Mouse (Mus musculus): Measurements from ENCODE around the gene Cxcl2. TPM values are rescaled to one million over a fixed set of nuclear protein-coding genes. Genes with fewer than 3 reads are reported as not detected.

The Cxcl2 gene
- polyA plus RNA-seq, 2 experiments: 0.65 TPM; not detected in 1

DNA sequence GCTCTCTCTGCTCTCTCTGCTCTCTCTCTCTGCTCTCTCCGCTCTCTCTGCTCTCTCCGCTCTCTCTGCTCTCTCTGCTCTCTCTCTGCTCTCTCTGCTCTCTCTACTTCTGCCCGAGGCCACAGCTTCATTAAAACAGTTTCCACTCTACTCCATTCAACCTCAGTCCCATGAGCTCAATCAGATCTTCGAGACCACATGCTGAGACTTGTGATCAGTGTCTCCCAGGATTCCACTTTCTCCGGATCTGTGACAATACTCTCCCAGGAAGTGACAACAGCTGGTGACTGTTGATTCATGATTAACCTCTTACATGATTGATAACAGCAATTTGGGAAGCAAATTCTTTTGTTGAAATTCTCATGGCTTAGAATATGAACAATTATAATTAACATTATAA is 21.5 kb upstream of the Cxcl2 start:
- ATAC-seq (ENCODE audit: low FRiP score, low read depth) (no peak), DNase-seq (ENCODE audit: low spot score) (no peak)
- Histone ChIP-seq H3K9me3 (ENCODE audit: control insufficient read depth, low read length) (no peaks in the 10 kb centered on the region), H3K9ac (ENCODE audit: low read depth, low read length, severe bottlenecking) (no peak overlapping the region), H3K4me2 (replicated peaks; ENCODE audit: low read depth, low read length, severe bottlenecking) (no peak overlapping the region), H3K4me3 (replicated peaks; ENCODE audit: low read length) (no peak overlapping the region), H3K4me1 (ENCODE audit: control insufficient read depth, insufficient read depth, low read length) (no peaks in the 10 kb centered on the region), H3K27me3 (ENCODE audit: control insufficient read depth, insufficient read depth, low read length) (no peaks in the 10 kb centered on the region), H3K27ac (replicated peaks; ENCODE audit: low read depth, low read length) (no peak overlapping the region), H3K36me3 (ENCODE audit: control insufficient read depth, insufficient read depth, low read length) (no peaks in the 10 kb centered on the region)
- WGBS: 85% methylated on average over 5 of the region's 5 CpGs
- no peak for TF ChIP-seq POLR2A (IDR thresholded peaks at IDR 0.05; ENCODE audit: borderline replicate concordance, extremely low read depth, insufficient read depth, insufficient read length)

DNA sequence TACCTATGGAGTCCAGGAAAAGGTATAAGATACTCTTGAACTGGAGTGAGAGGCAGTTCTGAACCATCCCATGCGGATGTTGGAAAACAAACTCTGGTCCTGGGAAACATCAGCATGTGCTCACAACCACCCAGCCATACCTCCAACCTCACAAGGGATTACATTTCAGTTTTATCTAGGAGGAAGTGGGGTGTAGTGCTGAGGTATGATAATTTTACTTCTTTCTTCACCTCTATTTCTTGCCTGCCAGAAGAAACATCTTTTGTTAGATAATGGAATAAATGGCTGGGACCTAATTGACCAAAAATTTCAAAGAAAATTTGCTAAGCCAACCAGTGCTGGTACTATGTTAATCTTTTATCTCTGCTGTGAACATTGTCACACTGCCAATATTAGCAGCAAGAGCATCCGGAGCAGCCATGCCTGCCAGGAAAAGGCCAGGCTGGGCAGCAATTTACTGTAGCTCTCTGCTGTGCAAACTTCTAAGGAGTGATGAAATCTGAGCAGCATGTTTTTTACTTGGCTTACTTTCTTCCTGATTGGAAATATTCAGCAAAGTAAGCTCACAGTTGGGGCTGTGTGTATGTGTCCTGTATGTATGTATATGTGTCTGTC is 18.9 kb upstream of the Cxcl2 start:
- ATAC-seq (ENCODE audit: low FRiP score, low read depth) (no peak), DNase-seq (ENCODE audit: low spot score) (no peak)
- H3K4me2 ChIP-seq (replicated peaks; ENCODE audit: low read depth, low read length, severe bottlenecking): no peak overlapping the region
- TF ChIP-seq POLR2A (IDR thresholded peaks at IDR 0.05; ENCODE audit: borderline replicate concordance, extremely low read depth, insufficient read depth, insufficient read length): no peak
- H3K36me3 ChIP-seq (ENCODE audit: control insufficient read depth, insufficient read depth, low read length): no peaks in the 10 kb centered on the region
- H3K4me3 ChIP-seq (replicated peaks; ENCODE audit: low read length): no peak overlapping the region
- H3K27ac ChIP-seq (replicated peaks; ENCODE audit: low read depth, low read length): no peak overlapping the region
- no peaks in the 10 kb centered on the region for H3K4me1 ChIP-seq (ENCODE audit: control insufficient read depth, insufficient read depth, low read length)
- no peaks in the 10 kb centered on the region for H3K27me3 ChIP-seq (ENCODE audit: control insufficient read depth, insufficient read depth, low read length)
- 63% methylated on average over 2 of the region's 2 CpGs for WGBS
- no peak overlapping the region for H3K9ac ChIP-seq (ENCODE audit: low read depth, low read length, severe bottlenecking)
- no peaks in the 10 kb centered on the region for H3K9me3 ChIP-seq (ENCODE audit: control insufficient read depth, low read length)

DNA sequence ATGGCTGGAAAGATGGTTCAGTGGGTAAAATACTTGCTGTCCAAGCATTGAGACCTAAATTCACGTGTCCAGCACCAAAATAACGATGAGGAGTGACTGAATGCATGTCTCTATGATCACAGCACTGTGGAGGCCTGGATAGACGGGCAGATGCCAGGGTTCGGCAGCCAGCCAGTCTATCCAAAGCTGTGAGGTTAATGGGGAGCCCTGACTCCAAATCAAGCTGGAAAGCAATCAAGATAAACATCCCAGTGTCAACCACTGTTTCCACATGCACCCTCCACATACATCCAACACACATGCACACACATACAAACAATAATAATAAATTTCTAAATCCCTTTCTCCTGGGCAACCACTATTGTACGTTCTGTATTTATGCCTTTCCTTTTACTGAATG is 15.0 kb upstream of the Cxcl2 start:
- no peaks in the 10 kb centered on the region; the same call in 1 of the 2 replicates for H3K27me3 ChIP-seq (ENCODE audit: control insufficient read depth, insufficient read depth, low read length)
- H3K4me1 ChIP-seq (ENCODE audit: control insufficient read depth, insufficient read depth, low read length): peaks cover 6% of the 10 kb centered on the region
- 78% methylated on average over 5 of the region's 5 CpGs for WGBS
- no peak overlapping the region for H3K27ac ChIP-seq (replicated peaks; ENCODE audit: low read depth, low read length)
- no peaks in the 10 kb centered on the region for H3K36me3 ChIP-seq (ENCODE audit: control insufficient read depth, insufficient read depth, low read length)
- H3K4me3 ChIP-seq (replicated peaks; ENCODE audit: low read length): no peak overlapping the region
- no peak overlapping the region for H3K9ac ChIP-seq (ENCODE audit: low read depth, low read length, severe bottlenecking)
- ATAC-seq (ENCODE audit: low FRiP score, low read depth) (no peak), DNase-seq (ENCODE audit: low spot score) (no peak)
- TF ChIP-seq POLR2A (IDR thresholded peaks at IDR 0.05; ENCODE audit: borderline replicate concordance, extremely low read depth, insufficient read depth, insufficient read length): no peak
- H3K9me3 ChIP-seq (ENCODE audit: control insufficient read depth, low read length): no peaks in the 10 kb centered on the region
- no peak overlapping the region for H3K4me2 ChIP-seq (replicated peaks; ENCODE audit: low read depth, low read length, severe bottlenecking)

DNA sequence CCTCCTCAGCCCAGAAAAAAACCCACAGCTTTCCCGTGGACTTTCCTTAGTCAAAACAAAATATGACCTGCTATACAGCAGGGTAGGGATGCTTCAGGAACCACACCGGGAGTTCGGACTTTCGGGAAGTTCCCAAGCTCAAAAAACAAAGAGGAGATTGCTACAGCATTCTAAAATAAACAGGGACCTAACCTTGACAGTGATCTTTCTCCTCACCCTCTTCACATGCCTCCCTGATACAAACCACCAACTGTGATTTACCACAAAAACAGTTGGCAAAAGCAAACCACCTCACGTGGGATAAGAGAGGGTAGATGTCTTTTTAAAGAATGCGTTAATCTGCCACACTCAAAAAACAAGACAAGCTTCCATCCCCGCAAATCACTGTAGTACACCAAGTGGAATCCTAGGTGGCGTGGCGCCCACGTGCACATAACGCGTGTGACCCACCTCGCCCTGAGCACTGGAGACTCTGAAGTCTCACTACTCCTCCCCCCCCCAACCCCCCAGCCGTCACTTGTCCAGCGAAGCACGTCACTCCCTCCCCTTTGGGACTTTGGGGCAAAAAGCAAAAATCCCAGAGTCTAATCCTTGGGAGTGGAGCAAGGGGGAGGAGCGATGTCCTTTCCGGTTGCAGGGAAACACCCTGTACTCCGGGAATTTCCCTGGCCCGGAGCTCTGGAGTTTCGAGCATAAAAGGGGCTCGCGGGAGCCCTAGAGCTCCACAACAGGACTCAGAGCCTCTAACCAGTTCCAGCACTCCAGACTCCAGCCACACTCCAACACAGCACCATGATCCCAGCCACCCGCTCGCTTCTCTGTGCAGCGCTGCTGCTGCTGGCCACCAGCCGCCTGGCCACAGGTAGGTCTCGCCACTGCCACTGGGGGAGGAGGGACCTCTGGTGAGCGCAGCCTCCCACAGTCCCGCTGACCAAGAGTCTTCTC is 12.9 kb upstream of the Cxcl2 start, which contains the start of gene Cxcl1:
TSS of gene Cxcl1 (plus strand) at position 723 of the 945 bp plus-strand sequence.
- no peak for TF ChIP-seq POLR2A (IDR thresholded peaks at IDR 0.05; ENCODE audit: borderline replicate concordance, extremely low read depth, insufficient read depth, insufficient read length)
- H3K4me2 ChIP-seq (replicated peaks; ENCODE audit: low read depth, low read length, severe bottlenecking): peak within 1 kb of the TSS; percentile 78
- no peaks in the 10 kb centered on the region for H3K9me3 ChIP-seq (ENCODE audit: control insufficient read depth, low read length)
- peak within 1 kb of the TSS; percentile 55 for H3K9ac ChIP-seq (ENCODE audit: low read depth, low read length, severe bottlenecking)
- no peaks in the 10 kb centered on the region; the same call in 1 of the 2 replicates for H3K27me3 ChIP-seq (ENCODE audit: control insufficient read depth, insufficient read depth, low read length)
- peaks cover 6% of the 10 kb centered on the region for H3K4me1 ChIP-seq (ENCODE audit: control insufficient read depth, insufficient read depth, low read length)
- H3K4me3 ChIP-seq (replicated peaks; ENCODE audit: low read length): peak within 1 kb of the TSS; percentile 44
- DNase-seq (ENCODE audit: low spot score): peak; percentile 46
- WGBS: 11% methylated on average over 30 of the region's 30 CpGs
- no peak within 1 kb of the TSS for H3K27ac ChIP-seq (replicated peaks; ENCODE audit: low read depth, low read length)
- ATAC-seq (ENCODE audit: low FRiP score, low read depth): peak; percentile 70
- no peaks in the 10 kb centered on the region for H3K36me3 ChIP-seq (ENCODE audit: control insufficient read depth, insufficient read depth, low read length)

DNA sequence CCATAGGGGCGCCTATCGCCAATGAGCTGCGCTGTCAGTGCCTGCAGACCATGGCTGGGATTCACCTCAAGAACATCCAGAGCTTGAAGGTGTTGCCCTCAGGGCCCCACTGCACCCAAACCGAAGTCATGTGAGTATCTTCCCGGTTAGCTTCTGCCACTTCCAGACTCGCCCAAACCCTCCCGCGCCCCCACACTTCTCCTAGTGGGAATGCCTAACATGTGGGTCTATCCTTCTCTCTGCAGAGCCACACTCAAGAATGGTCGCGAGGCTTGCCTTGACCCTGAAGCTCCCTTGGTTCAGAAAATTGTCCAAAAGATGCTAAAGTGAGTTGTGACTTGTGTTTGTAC is 12.2 kb upstream of the Cxcl2 start:
- Histone ChIP-seq H3K36me3 (ENCODE audit: control insufficient read depth, insufficient read depth, low read length) (no peaks in the 10 kb centered on the region), H3K27me3 (ENCODE audit: control insufficient read depth, insufficient read depth, low read length) (no peaks in the 10 kb centered on the region; the same call in 1 of the 2 replicates), H3K9me3 (ENCODE audit: control insufficient read depth, low read length) (no peaks in the 10 kb centered on the region), H3K27ac (replicated peaks; ENCODE audit: low read depth, low read length) (no peak overlapping the region), H3K4me3 (replicated peaks; ENCODE audit: low read length) (peak overlapping the region; percentile 44), H3K4me1 (ENCODE audit: control insufficient read depth, insufficient read depth, low read length) (peaks cover 6% of the 10 kb centered on the region), H3K4me2 (replicated peaks; ENCODE audit: low read depth, low read length, severe bottlenecking) (peak overlapping the region; percentile 78), H3K9ac (ENCODE audit: low read depth, low read length, severe bottlenecking) (peak overlapping the region; percentile 55)
- 37% methylated on average over 10 of the region's 10 CpGs for WGBS
- no peak for TF ChIP-seq POLR2A (IDR thresholded peaks at IDR 0.05; ENCODE audit: borderline replicate concordance, extremely low read depth, insufficient read depth, insufficient read length)
- DNase-seq (ENCODE audit: low spot score): no peak
- ATAC-seq (ENCODE audit: low FRiP score, low read depth): peak; percentile 55; the same call in 1 of the 2 replicates
